Mouse (Mus musculus) layer of hippocampus, adult 9-11 months (tissue): Measurements from ENCODE around the gene Slc7a7.

Experiments
- DNase-seq: peaks from one replicate; pipeline ENCODE4 v3.0.0; 2022

The Slc7a7 gene

DNA sequence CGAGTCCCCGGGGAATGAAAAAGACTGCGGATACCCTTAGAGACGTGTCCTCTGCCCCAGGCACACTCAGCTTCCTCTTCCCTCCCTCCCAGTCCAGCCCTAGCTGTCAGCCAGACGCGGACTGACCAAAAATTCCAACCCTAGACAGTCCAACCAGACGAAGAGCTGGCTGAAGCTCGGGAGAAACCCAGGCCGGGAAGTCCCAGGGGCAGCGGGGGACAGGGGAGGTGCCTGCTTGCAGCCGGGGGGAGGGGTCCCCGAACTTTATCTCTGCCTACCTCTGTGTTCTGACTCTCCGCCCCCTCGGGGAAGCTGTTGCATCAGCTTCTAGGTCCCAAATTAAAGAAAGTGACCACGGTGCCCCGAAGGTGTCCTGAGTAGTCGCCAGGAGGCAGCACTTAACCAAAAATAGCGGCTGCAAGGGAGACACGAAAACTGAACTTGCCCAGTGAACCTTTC lies at the start of gene Slc7a7:
Gene Slc7a7, minus strand, starts transcription at position 158 of the 459 bp plus-strand sequence.
- DNase-seq = no peak

DNA sequence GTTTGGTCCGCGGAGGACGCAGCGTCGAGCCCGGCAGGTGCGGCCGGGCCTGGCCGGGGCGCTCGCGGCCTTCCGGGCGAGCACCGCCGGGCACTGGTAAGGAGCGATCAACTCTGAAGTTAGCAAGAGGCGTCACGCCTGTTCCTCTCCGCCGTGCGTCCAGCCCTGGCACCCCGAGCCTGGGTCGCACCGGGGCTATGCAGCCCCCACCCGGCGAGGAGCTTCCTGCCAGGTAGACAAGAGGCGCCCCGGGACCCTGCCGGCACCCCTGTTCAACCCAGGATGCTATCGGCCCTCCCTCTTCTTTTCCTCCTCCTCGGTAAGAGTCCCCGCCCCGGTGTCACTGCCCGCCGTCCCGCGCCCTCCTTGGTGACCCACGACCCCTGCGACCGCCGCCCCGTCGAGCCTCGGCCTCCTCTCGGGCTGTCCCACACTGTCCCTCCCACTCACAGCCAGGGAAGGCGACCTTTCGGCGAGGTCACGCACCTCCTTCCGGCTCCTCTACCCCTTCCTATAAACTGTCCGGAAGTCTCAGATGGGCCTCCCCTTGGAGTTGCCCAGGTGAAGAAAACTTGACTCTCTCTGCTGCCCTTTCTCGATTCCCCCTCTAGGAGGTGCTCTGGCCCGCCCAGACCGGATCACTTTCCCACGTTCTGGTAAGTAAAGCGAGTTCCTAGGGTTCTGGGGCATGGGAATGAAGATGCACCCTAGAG lies 46.9 kb upstream of the Slc7a7 start:
- peak; percentile 44 for DNase-seq

GRCm38 (mm10) chr14:54463959-54464292 lies 46.3 kb upstream of the Slc7a7 start, which contains the start of gene Lrp10:
Gene Lrp10, plus strand, starts transcription at chr14:54464137.
- DNase-seq = peak; percentile 81

- DNase-seq = no peak
Measured at GRCm38 (mm10) chr14:54463108-54463958, 45.8 kb upstream of the Slc7a7 start.

GRCm38 (mm10) chr14:54462146-54462545 lies 44.6 kb upstream of the Slc7a7 start:
- no peak for DNase-seq

GRCm38 (mm10) chr14:54457907-54458569 lies 40.5 kb upstream of the Slc7a7 start:
- no peak for DNase-seq

DNA sequence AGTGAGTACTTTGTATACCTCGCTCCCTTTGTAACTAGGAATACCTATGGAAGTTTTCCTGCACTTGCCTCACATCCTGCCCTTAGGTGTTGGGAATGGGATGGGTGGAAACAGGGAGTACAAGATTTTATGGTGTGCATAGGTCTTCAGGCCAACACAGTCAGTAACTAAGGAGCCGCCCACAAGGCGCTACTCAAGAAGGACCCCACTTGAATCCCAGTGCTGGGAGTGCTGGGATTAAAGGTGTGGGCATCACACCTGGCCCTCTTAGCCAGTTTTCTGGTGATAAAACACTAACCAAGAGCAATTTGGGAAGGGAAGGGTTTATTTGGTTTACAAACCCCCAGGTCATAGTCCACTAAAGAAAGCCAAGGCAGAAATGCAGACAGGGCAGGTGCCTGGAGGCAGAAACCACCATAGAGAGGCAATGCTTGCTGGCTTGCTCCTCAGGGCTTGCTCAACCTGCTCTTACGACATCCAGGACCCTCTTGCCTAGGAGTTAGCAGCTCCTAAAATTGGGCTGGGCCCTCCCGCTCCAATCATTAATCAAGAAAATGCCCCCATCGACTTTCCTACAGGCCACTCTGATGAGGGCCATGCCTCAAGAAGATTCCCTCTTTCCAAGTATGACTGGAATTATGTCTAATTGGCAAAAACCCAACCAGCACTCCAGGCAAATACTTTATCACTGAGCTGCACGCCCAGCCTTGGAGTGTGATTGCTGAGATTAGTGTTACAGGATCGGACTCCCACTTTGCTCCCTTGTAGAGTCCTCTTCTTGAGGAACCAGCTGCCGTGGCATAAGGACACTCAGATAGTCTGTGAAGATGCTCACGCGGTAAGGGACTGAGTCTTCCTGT lies 37.3 kb upstream of the Slc7a7 start:
- no peak for DNase-seq

DNA sequence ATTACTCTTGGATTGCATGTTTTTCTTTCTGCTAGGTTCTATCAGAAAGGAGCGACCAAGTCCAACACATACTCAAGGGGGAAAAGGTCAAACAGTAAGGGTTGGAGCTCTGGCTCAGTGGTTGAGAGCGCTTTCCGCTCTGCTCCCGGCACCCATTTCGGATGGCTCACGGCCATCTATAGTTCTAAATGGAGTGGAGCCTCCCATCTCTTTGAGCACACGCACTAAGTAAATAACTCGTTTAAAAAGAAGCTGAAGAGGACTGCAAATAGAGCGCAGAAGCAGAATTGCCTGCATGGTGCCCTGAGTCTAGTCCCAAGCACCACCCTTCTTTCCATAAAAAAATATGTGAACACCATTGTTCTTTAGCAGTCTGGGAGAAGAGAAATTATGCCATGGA lies 36.0 kb upstream of the Slc7a7 start:
- DNase-seq = no peak

DNA sequence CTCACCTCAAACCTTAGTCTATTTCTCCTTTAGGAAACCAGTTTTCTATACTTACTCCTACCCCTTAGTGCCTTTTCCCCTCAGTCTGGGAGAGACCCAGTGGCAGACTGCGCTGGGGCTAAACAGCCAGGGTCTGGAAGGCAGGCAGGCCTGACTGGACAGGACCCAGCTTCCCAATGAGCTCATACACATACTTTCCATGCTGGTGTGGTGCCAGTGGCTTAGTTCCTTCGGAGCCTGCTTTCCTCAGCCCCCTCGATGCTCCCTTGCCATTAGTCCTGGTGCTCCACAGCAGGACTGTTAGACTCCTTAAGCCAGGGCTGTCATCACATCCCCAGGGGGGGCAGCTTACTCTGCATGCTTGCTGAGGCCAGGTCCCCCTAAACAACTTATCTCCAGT lies 27.9 kb upstream of the Slc7a7 start:
- DNase-seq = no peak

GRCm38 (mm10) chr14:54443712-54444618 lies 26.4 kb upstream of the Slc7a7 start:
- DNase-seq = no peak

GRCm38 (mm10) chr14:54443196-54443595 lies 25.6 kb upstream of the Slc7a7 start:
- DNase-seq = no peak

GRCm38 (mm10) chr14:54442548-54442947 lies 25.0 kb upstream of the Slc7a7 start:
- DNase-seq = no peak

DNA sequence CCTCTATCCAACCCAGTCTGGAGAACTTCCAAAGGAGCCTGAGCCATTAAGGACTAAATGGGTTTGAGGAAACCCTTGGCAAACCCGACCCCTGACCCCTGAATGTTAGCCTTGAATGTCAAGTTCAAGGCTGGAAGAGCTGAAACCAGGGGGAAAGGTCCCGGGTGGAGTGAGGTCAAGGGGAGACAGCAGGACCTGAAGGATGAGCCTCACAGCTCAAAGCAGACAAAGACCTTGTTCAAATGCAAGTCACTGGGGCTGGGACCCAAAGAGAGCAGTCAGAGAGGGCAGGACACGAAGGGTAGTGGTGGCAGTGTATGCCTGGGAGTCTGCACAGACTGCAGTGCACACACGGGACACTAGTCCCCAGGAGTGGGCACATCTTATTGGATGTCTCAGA lies 23.8 kb upstream of the Slc7a7 start:
- DNase-seq = no peak

- DNase-seq = no peak
Measured at GRCm38 (mm10) chr14:54440538-54440937, 23.0 kb upstream of the Slc7a7 start.

DNA sequence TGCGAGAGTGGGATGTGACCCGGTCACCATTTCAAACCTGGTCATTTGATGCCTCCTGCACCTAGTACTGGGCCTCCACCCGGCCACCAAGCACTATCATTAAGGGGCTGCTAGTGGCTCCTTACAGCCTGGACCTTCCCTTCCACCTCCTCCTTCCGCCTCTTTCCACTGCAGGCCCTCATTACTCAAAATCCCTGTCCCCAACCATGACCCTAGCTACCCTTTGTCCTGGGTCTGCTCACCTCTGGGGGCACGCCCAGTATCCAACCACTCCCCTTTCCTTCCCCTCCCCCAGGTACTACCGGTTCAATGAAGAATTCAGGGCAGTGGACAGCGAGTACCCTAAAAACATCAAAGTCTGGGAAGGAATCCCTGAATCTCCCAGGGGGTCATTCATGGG lies 22.0 kb upstream of the Slc7a7 start:
- no peak for DNase-seq

DNA sequence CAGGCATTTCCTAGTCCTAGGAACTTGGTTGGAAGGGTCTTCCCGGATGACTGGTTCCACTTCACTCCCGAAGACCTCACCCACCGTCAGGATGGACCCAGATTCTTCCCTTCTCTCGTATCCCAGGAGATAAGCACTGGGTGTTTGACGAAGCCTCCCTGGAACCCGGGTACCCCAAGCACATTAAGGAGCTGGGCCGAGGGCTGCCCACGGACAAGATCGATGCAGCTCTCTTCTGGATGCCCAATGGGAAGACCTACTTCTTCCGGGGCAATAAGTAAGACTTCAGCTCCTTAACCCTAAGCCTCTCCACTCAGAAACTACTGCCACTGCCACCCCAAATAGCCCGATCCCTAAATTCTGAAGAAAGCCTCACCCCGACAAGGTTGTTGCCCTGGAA lies 21.6 kb upstream of the Slc7a7 start:
- DNase-seq = no peak

DNA sequence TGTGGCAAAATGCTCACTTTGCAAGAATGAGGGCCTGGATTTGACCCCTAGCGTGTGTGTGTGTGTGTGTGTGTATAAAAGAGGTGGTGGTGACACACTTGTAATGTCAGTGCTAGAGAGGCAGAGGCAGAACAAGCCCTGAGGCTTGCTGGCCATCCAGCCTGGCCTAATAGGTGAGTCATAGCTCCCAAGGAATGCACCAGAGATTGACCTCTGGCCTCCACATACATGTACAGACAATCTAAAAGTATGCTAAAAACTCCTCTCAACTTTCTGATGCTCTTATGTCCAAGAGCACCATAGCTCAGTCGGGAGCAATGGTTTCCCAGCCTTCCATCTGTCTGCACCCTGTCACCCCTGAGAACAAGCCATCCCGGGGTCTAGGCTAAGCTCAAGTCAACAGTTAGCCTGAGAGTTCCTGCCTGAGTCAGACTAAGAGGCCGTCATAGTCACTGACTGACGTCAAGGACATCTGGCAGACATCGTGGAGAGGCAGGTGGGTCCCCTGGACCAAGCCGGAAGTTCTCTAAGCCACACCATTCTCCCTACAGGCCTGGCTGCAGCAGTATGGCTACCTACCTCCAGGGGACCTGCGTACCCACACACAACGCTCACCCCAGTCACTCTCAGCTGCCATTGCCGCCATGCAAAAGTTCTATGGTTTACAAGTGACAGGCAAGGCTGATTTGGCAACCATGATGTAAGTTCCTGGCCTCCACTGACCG lies 17.8 kb upstream of the Slc7a7 start:
- DNase-seq = no peak

GRCm38 (mm10) chr14:54433941-54434531 lies 16.5 kb upstream of the Slc7a7 start:
- DNase-seq = no peak

DNA sequence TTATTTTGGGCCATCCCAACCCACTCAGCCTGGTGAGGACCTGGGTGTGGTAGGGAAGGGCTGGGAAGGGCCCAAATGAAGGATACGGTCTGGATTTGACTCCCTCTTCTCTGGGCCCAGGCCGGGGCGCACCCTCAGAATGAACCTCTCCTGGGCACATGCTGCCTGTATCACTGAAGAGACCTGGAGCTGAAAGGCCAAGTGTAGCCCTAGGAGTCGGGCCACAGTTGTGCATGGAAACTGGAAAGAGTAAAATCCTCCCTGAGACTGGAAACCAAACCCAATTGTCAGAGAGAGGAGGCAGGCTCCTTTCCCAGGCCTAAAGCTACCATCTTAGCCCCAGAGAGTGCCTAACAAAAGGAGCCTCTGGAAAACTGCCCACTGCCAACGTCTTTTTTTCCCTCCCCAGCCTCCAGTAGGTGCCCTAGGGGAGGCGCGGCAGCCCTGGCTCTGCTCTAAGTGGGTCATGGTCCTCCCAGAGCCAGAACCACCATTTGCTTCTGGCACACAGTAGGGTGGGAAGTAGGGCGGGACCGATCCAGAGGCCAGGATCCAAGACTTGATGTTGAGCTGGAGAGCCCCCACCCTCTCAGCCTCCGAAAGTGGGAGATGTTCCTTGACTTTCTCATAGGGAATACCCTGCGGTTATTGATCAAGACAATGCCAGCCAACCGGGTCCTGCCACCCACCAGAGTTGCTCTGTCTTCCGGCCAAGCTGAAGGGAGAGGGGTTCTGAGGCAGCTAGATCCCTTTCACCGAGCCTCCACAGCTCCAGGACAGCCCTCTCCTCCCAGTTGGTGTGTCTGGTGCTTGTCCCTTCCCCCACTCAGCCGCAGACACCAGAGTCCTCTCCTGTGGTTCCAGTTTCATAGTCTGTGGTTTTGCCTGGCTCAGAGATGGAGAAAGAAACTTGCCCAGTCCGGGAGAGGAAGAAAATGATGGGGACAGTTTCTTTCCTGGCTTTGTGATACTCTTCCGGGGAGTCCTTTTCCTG lies 15.6 kb upstream of the Slc7a7 start:
- peak; percentile 57 for DNase-seq
